Mouse (Mus musculus): Measurements from ENCODE around the gene Gtf2e1. TPM values are rescaled to one million over a fixed set of nuclear protein-coding genes. Genes with fewer than 3 reads are reported as not detected.

Gene Gtf2e1
- total RNA-seq, 2 experiments from 2014 or later, result 18.1 to 19.8 TPM

DNA sequence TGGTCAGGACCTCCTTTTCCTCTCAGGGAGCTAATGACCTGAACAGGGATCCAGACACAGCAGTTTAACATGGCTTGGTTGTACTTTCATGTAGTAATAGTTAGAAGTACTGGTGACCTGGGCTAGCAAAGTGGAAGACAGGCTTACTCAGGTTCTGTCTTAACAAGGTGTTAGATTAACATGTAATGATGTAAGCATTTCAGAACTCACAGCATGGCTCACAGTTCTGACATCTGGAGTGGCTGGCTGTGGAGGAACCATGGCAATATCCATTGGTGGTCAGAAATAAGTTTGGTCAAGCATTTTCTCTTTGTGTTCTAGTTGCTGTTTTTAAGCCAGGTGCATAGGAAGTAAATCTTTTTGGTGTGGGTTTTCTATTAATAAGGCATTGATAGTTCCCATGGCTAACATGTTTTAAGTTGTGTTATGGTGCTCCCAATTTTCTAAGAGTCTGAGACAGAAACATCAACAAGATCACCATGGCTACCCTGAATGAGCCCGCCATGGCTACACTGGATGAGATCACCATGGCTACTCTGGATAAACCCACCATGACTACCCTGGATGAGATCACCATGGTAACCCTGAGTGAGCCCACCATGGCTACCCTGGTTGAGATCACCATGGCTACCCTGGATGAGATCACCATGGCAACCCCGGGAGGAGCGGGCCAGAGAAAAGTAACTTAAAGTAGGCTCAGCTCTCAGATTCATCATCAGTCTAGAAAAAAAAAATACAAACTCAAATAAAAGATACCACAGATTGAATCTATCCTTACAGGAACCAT is 52.6 kb downstream of the Gtf2e1 start:
- DNase-seq (ENCODE audit: low spot score in 2 of 2), result peak in 1 of 2 experiments; percentile 28

DNA sequence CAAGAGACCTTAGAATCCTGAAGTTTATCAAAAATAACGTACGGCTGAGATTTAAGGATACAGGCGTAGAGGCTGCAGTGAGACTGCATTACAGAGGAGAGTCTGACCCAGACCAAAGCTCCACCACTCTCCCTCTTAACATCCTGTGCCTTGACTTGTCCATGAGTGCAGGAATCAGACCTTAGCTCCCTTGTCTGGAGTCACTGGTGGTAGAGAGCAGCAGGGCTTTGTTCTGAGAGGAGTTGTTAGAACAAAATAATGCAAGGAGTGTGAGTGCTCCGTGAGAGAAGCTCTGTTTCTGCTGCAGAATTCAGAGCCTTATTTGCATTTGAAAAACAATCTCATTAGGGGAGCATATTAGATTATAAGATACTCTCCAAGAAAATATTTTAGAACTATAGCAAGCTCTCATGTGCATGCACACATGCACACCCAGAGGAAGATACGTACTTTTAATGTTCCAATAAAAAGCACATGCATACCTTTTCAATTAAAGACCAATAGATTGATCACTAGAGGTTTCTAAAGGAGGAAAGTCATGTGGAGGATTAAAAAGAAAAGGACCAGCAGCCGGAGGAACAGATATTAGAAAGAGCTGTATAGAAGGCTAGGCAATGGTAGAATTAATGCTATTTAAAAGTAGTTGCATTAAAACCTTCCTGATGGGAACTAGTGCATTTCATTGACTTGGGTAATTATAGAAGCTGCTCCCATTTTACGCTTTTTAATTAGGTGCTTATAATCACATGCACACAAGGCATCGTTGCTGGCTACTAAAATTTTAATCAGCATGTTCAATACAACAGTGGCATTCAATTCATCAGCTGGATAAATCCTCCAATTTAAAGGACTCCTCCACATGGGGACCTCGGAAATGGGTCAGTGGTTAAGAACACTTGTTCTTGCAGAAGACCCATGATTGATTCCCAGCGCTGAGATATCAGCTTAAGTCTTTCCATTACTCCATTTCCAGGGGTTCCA is 61.0 kb downstream of the Gtf2e1 start:
- no peak for DNase-seq (ENCODE audit: low spot score in 2 of 2)

DNA sequence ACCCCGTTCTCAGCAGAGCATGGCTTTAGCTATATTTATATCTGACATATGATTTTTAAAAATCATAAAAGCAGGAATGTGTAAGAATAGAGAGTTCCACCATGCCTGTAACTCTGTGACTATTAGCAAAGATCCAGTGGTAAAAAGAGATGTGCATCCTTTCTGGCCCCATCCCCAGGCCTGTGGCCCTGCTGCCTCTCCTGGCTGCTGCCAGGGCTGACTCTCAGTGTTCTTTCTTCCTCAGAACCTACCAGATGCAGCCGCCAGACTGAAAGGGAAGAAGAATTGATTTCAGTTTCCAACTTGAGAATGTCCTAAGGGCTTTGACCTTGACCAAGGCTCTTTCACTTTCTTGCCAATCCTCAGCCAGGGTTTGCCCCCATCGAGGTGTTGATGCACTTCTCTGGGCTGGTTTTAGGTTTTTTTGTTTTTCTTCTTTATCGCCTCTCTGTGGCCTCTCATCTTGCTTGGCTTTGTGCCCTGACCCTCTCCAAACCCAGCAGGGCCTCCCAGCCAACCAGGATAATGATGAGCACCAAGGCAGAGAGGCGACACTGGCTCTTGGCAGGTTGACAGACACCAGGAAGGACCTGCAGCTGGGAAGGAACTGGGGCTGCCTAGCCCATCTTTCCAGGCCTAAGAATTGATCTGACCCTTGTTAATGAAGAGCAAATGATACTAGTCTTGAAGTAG is 66.8 kb downstream of the Gtf2e1 start:
- DNase-seq (ENCODE audit: low spot score in 2 of 2), result no peak

DNA sequence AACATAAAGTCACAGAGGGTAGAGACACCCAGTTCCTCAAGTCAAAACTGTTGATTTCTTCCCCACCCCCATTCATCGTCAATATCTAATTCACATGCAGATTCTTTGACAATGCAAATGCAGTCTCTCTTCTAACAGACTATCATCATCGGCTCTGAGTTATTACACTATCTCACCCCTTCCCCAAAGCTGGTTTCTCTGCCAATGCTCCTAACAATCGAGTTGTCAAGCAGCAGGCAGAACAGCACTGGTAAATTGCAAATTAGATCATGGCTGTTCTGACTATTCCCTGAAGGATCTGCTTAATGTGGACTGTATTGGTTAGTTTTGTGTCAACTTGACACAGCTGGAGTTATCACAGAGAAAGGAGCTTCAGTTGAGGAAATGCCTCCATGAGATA is 70.0 kb downstream of the Gtf2e1 start:
- DNase-seq (ENCODE audit: low spot score in 2 of 2), result peak in 1 of 2 experiments; percentile 44

DNA sequence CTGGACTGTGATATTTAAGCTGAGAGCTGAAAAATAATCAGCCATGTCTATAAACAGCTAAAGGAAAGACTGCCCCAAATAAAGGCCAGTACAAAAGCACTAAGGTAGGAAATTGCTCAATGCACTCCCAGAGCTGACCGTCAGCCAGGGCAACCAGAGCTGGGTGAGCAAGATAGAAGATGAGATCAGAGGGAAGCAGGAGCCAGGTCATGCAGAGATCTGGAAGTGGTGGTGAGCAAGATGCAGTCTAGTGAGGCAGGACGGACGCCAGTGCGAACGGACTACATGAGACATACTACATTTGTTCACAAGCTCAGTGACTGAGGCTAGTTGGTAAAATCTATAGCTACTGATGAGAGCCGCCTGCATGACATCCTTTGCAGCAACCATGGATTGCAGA is 75.6 kb downstream of the Gtf2e1 start:
- no peak for DNase-seq (ENCODE audit: low spot score in 2 of 2)

DNA sequence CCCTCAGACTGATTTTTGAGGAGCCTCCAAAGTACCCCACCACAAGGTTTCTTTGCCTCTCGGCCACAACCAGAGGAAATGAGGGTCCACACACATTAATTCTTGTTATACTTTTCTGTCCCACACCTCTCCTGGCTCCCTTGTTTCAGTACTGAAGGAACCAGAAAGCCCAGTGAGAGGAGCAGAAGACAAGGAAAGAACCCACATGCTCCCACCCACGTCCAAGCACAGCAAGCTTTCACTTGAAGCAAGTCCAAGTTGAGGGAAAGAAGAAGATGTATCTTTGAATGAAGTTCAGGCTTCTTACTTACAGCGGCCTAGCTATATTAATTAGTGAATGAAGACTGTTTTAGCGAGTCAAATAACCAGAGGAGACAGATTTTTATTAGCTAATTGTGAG is 76.7 kb downstream of the Gtf2e1 start:
- DNase-seq (ENCODE audit: low spot score in 2 of 2), result no peak

DNA sequence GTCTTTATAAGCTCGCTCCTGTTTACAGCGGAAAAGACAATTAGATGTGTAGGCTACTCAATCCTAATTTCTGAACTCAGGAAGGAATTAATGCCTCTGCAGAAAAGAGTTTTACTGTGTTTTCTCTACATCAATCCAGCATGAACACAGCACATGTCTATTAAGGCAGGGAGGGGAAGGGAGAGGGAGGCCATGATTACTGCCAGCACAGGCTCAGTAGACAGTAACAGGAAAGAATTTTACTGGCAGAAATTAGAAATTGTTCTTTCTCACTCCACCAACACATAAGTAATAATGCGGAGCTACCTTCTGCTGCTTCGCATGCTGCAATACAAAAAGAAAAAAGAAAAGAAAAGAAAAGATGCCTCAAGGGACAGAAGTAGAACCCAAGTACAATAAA is 78.0 kb downstream of the Gtf2e1 start:
- peak in 1 of 2 experiments; percentile 64 for DNase-seq (ENCODE audit: low spot score in 2 of 2)

Other genes with a start within 250 kb of the Gtf2e1 start
- 100 to 1,000 TPM; 119 to 130 TPM for gene Stxbp5l, start 154.8 kb downstream of the Gtf2e1 start, total RNA-seq (2021)
- gene Rabl3, start 96 bp upstream of the Gtf2e1 start, total RNA-seq (2021), result 1 to 10 TPM; 9.2 to 9.6 TPM
- gene Hgd, start 40.4 kb upstream of the Gtf2e1 start, total RNA-seq (2021), result not detected
- 10 to 100 TPM; 70.0 to 84.8 TPM for gene Ndufb4, start 114.7 kb upstream of the Gtf2e1 start, total RNA-seq (2021)
- 10 to 100 TPM; 49.7 to 58.0 TPM for gene Fstl1, start 237.1 kb upstream of the Gtf2e1 start, total RNA-seq (2021)